ENCODE assay signal across 18 mouse cellular contexts in the genomic region with DNA sequence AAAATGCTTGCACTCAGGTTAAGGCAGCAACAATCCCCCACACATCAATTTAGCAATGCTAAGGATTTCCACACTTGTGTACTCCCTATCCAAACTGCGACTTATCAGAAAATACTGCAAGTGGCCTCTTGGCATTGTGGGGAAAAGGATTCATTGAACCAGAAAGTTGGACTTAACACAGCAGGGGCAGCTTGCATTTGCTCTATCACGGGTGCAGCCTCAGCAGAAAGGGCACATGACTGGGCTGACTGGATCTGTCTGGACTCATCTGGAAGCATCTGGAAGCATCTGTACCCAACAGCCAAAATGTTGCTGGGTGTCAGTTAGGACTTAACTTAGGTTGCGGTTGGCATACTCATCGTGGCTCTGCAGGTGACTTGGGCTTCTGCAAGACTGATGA.
"Had no signal": no experiment of that assay in that cellular context is flagged by ENCODE, and none has a peak within 500 bp of the region (broad histone marks: within the 10 kb centered on the region; RNA-seq: fewer than 3 reads in every experiment).

No protein-coding gene starts in this region.

- H3K9me3 ChIP-seq: limb, embryonic 12.5 days; limb, embryonic 15.5 days; liver, embryonic 13.5 days had no signal

- H3K4me1 ChIP-seq: limb, embryonic 12.5 days; limb, embryonic 15.5 days; liver, embryonic 13.5 days had no signal

- DNase-seq: layer of hippocampus, postnatal 36 days; liver, embryonic 13.5 days; lung, adult 2 months; lung, postnatal 14 days; lung, postnatal 4 days; midbrain, embryonic 14.5 days; right cerebral cortex, postnatal 4 days; thymus, adult 2 months; thymus, postnatal 14 days; thymus, postnatal 4 days had no signal

- H3K4me3 ChIP-seq: left cerebral cortex, adult 2 months; limb, embryonic 12.5 days; limb, embryonic 15.5 days; liver, embryonic 13.5 days had no signal

- H3K27me3 ChIP-seq: limb, embryonic 12.5 days; limb, embryonic 15.5 days had no signal

- ATAC-seq: hindbrain, postnatal 0 days; inflammation-experienced regulatory T-cells, adult 6 months; intestine, postnatal 0 days had no signal

- H3K4me2 ChIP-seq: limb, embryonic 12.5 days; limb, embryonic 15.5 days; liver, embryonic 13.5 days; midbrain, embryonic 11.5 days had no signal

- H3K9ac ChIP-seq: limb, embryonic 12.5 days; limb, embryonic 15.5 days; liver, embryonic 13.5 days had no signal

- H3K27ac ChIP-seq: hindbrain, postnatal 0 days; left cerebral cortex, adult 2 months; limb, embryonic 12.5 days; limb, embryonic 15.5 days; liver, embryonic 13.5 days; stomach, postnatal 0 days had no signal

- H3K36me3 ChIP-seq: limb, embryonic 12.5 days; limb, embryonic 15.5 days; liver, embryonic 13.5 days had no signal
